Mouse (Mus musculus) heart, adult 8-10 months (tissue): ENCODE measurements at regions not wholly inside any gene's neighbourhood (a gene's known extent, or its start where the extent isn't known, plus 50 kb on each side); places are given as distances from the start of the nearest gene placed in this dataset.
"Not testable (repeated sequence)": the region's sequence is repeated elsewhere in the genome, so short reads cannot be mapped to it uniquely, and the experiment has no call there.

Experiments used
- DNase-seq: peaks from one replicate; pipeline ENCODE4 v3.0.0; 2022; ENCODE audit warnings: low spot score

DNA sequence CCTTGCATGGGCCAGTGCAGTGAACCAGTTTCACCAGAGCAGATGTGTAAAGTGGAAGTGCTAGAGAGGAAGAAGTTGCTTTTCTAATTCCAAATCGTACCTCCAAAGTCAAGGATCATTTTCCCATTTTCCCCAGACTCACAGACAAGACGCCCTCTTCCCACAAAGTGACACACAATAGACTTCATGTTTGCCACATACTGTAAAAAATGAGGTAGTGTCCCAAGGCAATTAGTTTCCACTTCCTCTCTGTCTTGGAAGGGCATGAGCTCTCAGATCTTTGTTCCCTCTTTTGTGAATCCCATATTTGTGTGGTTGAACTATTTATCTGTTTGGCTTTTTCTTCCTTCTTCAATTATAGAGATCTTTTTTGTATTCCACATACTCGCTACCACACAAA, 137.0 kb downstream of the Sptssa start:
- no peak for DNase-seq

DNA sequence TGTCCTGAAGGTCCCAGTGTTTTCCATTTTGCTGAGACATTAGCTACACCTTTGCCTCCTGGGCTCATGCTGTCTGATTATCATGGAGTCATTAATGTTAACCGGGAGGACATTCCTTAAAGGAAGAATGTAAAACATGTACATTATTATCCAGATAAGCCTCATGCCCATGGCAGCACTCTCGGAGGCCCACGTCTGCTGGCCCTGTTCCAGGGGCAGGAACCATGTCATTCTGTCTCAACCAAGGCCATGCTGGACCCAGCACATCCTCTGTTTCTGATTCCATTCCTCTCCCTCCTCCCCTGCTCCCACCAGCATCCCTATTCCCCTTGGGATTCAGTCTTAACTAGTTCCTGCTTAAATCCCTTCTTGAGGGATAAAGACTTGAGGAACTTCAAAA, 139.1 kb downstream of the Sptssa start:
- no peak for DNase-seq

DNA sequence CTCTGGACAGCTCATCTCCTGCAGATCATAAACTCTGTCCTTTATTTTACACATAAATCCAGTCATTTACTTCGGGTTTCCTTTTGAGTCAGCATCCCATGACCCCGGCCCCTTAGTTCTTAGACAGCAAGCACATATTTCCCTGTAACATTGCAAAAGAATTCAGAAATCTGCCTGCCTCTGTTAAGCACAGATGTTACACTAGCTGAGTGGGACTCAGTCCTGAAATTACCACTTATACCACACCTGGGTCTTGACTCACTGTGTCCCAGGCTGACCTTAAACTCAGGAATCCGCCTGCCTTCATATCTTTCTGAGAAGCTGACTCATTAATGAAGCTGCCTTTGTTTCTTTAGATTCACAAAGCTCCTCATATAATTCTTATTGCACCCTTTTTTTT, 139.9 kb downstream of the Sptssa start:
- DNase-seq, result no peak

DNA sequence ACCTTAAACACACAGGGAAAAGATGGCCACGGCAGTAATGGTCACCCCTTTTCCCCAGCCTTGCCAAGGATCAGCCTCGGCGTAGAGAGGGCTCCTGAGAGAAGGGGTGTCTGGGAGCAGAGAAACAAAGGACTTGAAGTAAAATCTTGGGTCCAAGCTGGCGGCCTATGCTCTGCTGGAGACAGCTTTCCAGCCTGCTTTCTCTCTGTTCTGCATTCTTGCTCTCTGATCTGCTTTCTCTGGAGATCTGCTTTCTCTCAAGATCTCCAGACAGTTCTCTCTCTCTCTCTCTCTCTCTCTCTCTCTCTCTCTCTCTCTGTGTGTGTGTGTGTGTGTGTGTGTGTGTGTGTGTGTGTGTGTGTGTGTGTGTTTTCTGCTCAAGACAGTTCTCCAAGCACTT, 140.3 kb downstream of the Sptssa start:
- not testable (repeated sequence) for DNase-seq

DNA sequence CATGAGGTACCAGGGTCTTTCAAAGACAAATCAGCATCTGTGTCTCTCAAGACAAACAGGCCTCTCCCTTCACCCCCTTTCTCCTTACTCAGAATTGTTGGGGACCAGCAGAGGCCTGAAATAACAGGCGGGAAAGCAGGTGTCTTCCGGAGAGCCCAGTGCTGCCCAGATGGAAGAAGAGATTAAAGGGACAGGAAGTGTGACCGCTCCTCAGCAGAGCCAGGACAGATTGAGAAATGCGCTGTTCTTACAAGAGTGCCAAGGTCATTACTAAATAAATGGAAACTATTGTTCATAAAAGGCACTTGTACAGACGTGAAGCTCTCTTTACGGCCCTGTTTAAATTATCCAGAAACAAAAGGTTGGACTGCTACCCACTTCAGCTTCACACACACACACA, 146.5 kb downstream of the Sptssa start:
- DNase-seq, result no peak

DNA sequence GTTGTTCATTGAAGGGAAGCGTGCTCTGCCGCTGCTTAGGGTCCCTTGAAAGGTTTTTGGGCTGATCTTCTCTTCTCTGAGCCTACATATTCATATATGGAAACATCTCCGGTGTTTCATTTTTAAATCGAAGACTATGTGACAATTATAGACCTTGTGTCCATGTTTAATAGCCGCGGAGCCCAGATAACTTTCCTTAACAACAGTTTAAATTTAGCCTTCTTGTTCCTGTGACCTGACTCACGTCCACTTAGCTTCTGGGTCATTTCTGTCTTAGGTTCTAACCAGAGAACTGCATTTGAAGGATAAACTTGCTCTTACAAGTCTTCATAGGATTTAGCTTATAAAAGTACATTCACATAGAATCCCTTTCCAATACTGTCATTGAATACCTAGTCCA, 153.6 kb downstream of the Sptssa start:
- peak; percentile 38 for DNase-seq

DNA sequence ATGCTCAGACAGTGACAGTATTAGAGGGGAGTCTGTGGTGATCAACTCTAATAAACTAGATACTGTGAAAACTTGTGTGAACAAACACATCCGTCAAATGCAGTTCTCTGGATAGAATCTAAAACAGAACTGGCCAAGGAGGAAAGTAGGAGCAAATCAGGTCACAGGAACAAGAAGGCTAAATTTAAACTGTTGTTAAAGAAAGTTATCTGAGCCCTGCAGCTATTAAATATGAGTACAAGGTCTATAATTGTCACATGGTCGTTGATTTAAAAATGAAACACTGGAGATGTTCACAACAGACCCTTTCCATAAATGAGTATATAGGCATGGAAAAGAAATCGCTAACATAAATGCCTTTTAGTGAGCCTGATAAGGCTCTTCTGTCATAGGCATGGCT, 156.4 kb downstream of the Sptssa start:
- DNase-seq, result peak; percentile 23

DNA sequence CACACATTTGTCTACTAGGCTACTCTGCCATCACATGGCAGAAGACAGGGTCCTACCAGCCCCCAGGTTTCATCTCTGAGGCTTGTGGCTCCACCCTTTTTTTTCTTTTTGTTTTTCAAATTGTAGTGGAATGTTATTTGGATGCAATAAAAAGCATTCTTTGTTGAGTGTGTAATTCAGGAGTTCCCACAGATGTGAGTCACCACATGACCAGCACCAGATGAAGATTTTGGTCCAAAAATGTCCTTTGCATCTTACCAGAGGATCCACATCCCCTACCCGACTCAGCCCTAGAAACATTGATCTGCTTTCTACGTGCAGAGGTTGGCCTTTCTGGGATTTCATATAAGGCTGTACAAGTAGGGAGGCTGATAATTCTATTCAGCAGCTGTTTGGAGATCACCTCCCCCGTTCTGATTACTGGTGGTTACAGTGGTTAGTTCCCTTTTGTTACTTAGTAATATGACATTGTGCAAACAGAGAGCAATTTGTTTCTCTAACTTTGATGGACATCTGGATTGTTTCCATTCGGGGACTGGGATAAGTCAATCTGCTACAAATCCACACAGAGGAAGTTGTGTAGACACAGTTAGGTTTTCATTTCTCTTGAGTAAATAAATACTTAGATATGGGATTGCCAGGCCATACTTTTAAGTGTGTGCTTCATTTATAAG, 160.5 kb downstream of the Sptssa start:
- DNase-seq, result no peak

DNA sequence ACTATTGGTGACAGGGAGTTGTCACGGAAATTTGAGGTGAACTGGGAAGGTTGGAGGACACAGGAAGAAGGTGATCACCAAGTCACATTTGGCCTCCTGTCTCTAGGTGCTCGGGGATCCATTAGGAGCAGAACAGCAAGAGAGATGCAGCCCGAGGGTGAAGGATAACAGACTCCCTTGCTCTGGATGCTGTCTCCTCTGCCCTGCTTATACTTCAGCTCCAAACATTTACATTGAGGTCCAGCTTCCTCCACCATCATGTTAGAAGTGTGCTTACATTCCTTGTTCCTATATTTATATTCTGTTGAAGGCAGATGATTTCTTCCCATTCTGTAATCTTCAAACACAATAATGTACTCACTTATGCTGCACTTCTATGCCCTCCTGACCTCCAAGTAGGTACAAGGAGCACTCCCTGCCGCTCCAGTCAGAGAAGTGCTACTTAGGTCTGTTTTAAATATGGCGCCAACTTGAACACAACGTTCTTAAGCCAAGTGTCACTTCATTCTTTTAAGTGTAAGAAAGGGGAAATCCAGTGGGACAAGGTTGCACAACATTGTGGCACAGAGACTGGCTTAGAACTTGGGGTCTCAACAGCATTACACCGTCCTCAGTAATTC, 161.5 kb downstream of the Sptssa start:
- DNase-seq, result no peak

DNA sequence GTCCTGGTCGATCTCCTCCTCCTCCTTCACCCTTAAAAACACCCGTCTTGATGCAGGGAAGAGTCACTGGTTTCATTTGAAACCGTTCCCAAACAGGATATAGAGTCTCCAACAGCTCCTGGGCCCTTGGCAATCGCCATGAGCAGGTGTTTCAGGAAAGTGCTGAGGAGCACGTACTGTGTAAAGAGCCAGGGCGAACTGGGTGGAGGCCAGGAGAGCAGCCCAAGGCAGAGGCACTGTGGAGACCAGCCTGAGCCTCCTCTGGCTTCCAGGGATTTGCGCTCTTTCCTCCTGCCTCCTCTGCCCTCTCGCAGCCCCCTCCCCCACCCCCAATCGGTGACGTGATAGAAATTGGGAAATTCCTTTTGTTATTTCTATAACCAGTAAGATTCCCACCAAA, 163.6 kb downstream of the Sptssa start:
- DNase-seq, result no peak

DNA sequence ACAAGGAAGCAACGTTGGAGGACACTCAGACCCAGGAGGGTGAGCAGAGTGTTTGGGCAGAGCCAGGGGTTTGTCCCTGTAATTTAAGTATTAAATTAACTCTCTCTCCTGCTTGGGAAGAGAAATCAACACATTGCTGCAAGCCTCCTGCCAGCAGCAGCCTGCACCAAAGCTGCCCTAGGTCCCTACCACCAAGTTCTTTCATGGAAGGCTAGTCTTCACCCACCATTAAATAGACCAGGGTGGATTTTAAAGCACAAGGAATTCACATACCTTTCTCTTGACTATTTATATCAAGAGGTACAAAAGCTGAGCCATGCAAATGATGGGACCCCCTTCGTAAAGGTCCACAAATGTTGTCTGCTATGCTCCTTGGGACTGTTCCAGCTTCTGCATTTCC, 165.9 kb downstream of the Sptssa start:
- no peak for DNase-seq

DNA sequence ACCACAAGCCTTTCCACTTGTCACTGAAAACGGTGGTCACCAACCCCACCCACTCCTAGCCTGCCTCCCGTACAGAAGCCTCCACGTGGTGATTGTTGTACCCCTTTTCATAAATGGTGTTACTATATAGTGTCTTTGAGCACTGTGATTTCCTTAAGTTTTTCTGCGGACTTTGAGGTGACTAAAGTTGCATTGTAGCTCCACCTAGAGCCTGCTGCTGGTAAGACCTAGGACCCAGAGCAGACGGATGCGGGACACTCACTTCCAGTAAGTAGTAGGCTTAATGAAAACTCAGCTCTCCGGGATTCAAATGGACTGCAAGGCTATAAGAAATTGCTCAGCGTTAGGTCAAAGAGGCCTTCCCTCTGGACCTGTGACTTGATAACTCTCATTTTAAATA, 166.7 kb downstream of the Sptssa start:
- peak; percentile 74 for DNase-seq

DNA sequence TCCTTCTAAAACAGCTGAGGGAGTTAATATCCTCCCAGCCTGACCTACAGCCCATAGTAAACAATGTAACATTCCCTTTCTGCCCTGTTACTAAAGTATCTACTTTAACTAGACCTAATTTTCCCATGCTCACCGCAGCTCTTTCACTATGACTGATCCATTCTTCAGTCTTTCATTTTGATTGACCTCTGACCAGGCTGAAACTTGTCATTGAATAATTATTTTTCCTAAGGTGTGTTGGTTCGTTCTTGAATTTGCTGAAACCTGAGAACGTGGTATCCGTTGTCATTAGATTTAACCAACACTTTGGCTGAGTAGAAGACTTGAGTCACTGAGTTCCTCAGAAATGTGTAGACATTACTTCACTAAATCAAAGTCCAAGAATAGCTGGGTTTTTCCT, 168.7 kb downstream of the Sptssa start:
- no peak for DNase-seq

DNA sequence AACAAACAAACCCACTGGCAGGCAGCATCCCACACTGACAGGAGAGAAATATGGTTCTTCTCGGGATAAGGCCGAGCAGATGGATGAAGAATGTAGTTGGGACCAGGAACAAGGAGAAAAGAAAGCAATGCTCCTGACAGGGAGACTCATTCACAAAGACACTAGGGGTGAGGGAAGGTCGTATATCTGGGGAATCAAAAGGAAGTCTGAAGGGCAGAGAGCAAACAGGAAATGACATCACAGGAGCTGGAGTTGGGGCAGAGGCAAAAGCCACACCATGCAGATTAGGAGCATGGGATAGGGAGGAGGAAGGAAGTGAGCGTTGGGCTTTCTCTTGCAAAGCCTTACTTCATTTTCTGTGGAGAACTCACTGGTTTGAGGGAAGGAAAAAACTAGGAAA, 174.4 kb downstream of the Sptssa start:
- no peak for DNase-seq

DNA sequence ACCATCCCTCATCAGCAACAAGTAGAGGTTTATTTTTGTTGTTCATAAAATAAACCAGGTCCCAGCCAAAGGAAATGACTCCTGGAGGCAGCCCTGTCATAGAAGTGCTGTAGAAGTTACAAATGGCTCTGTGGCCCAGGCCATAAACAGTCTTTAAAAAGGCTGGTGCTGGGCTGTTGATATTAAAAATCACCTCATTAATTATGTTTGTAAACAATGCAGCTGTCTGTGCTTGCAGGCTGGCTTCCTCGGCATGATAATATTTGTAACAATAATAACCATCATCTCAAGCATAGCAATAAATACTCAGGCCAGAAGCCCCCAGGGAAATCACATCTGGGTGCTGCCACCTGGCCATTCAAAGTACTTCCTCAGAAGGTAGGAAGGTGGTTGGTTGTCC, 176.5 kb downstream of the Sptssa start:
- DNase-seq, result no peak

DNA sequence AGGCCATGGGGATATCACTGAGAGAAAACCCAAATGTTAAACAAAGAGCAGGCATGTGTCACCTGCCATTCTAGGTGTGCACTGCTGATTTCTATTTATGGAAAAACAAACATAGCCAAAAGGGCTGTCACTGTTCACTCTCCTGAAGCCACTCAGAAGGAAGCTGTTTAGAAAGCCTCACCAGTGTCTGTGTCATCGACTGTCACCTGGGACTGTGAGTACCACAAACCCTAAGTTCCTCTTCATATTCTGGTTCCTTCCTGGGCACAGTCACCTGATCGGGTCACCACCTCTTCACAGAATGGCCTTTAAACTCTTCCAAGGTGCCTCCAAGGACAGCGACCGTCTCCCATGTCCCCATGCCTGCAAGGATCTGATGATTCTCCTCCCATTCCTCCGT, 183.5 kb downstream of the Sptssa start:
- no peak for DNase-seq

DNA sequence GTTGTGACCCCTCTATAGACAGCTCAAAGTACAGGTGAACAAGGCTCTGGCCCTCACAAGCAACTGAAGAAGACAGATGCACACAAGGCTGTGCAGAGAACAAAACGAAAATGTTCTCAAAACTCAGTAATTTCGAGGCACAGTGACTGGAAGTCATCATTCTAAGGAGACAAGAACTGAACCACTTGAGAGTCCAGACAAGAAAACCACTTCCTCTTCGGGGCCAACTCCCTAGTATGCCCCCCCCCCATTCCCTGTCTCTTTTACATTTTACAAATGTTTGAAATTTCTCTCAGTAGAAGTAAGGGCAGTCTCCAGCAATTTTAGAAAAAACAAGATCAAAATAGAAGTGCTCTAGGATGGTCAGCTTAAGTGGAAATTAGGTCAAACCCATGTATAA, 184.0 kb downstream of the Sptssa start:
- DNase-seq, result no peak

DNA sequence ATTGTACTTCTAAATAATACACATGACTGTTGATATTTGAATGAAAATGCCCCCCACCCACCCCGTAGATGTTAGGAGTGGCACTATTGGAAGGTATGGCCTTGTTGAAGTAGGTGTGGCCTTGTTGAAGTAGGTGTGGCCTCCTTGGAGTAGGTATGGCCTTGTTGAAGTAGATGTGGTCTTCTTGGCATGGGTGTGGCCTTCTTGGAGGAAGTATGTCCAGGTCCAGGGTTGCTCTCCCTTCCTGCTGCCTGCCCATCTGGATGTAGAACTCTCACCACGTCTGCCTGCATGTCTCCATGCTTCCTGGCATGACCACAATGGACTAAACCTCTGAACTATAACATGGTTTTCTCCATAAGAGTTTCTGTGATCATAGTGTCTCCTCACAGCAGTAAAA, 188.7 kb downstream of the Sptssa start:
- DNase-seq, result no peak

DNA sequence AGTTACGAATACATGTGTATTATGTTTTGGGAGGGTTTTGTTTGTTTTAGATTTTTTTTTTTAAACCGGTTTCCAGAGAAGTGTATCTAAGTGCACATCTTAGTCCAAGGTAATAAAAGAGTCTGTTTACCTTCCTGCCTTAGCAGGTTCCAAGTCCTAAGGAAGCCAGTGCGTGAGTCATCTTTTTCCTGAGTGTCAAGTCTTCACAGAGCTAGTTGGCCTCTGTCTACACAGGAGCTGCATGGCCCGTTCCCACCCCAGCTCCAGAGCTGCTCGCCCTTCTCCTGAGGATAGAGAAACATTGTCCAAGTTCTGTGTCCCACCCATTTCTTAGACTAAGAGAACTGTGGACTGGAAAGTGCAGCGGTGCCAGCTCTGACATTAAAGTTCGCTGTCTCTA, 192.6 kb downstream of the Sptssa start:
- DNase-seq, result no peak

DNA sequence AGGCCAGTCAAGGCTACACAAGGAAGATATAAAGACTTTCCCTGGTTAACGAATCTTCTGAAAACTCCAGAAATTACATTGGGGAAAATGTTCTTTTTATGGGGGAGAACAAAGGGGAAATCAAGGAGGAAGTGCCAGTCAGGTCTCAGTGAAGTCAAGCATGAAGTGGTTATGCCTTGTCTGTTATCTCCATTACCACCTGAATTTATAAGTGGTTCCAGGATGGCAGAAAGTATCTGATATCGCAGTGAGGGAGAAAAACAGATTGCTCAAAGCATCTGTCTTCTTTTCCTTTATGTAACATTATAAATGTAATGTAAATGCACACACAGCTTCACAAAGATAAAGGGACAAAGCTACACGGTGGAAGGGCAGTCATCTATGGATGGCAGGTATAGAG, 195.0 kb downstream of the Sptssa start:
- no peak for DNase-seq

DNA sequence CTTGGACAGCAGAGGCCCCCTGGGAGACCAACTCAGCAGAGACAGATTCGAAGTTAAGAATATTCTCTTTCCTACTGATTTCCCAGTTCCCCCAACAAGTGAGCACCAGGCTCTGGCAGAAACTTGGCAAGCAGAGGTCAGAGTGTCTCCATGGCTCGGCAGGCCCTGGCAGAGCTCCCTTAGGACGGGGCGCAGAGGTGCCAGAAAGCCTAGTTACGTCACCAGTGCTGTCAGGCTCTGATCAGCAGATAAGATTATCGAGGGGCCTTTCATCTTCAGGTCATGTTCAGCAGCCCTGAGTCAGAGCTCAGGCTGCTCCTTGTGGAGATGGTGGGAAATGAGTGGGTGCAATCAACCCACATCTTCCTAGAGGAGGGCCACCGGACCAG, 196.2 kb downstream of the Sptssa start:
- DNase-seq, result peak; percentile 35

DNA sequence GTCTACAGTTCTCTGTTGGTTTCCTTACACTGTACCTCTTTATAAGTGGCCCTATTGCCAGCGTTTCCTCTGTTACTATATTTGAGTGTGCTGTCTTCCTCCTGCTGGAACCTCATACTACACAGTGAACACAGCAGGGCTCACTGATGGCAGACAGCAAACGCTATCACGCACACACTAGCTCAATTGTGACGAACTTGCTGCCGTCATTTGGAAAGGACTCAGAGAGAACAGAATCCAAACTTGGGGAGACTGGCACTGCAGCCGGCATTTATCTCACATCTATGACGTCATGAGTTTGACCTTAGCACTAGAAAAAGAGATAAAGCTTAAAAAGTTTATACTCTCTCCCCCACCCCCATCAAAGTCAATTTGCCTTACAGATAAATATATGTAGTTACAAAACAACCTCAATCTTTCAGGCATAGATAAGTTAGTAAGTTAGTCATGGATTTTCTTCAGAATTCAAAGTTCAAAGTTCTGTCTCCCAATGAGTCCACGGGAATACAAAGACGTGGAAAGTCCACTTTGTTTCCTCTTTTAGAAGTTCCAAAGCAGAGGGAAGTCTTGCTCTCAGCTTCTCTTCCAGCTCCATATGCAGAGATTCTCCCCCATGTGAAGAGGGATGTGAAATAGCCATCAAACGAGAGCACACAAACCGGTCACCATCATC, 196.8 kb downstream of the Sptssa start:
- DNase-seq, result no peak

DNA sequence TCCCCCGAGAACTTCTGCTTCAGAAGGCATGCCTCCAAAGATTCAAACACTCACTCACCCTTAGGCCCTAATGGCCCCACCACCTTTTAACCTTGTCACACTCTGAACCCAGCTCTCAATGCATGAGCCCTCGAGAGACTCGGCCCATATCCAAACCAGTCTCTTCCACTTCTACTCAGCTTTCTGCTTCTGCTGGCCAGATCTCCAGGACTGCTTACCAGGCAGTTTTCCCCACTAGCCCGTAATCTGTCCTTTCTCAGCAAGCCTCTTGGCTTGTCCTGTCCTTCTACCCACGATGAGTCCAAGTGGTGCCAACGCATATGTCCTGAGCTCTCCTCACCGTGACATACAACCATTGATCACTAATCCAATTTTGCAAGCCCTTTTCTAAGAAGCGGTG, 199.6 kb downstream of the Sptssa start:
- no peak for DNase-seq
